Mouse (Mus musculus) testis, postnatal 10 days (tissue): ENCODE measurements around the gene Bivm.

Source experiments
- DNase-seq: peaks from one replicate; pipeline ENCODE4 v3.0.0; 2021; ENCODE audit warnings: low spot score

Bivm gene

DNA sequence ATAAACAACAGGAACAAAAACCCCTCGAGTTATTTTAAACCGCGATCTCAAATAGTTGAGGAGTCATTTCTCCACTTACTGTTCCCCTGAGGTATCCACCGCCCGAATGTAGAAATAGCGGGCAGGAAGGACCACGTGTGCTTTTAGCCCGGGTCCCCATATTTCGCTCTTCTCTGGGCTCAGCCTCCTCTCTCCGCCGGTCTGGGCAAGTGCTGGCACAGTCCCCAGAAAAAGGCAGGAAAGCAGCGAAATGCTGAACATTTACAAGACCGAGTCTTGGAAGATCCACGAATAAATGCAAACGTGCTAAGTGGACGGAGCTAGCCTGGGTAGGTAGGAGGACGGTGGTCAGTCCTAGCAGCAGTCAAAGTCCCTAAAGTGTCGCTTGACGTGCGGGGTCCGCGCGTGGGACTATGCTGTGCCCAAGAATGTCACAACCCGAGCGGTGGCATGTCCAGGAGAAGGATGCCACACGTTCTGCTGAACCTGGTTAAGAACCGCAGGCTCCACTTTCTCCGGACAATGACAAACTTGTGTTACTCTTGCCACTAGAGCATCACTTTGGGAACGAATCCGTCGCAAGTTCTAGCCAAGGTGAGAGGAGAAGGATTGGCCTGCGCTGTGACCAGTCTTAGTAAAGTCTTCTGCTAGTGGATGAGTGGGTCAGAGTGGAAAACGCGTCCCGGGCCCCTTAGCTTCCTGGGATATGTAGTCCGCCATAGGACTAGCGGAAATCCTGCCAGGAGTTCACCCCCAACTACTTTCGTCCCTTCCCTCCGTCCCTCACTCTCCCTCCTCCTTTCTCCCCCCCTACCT lies at the start of gene Bivm, which contains the start of gene Kdelc1:
TSS of gene Bivm (plus strand) at position 719 of the 816 bp plus-strand sequence.
TSS of gene Kdelc1 (minus strand) at position 570 of the 816 bp plus-strand sequence.
- peak; percentile 81 for DNase-seq

DNA sequence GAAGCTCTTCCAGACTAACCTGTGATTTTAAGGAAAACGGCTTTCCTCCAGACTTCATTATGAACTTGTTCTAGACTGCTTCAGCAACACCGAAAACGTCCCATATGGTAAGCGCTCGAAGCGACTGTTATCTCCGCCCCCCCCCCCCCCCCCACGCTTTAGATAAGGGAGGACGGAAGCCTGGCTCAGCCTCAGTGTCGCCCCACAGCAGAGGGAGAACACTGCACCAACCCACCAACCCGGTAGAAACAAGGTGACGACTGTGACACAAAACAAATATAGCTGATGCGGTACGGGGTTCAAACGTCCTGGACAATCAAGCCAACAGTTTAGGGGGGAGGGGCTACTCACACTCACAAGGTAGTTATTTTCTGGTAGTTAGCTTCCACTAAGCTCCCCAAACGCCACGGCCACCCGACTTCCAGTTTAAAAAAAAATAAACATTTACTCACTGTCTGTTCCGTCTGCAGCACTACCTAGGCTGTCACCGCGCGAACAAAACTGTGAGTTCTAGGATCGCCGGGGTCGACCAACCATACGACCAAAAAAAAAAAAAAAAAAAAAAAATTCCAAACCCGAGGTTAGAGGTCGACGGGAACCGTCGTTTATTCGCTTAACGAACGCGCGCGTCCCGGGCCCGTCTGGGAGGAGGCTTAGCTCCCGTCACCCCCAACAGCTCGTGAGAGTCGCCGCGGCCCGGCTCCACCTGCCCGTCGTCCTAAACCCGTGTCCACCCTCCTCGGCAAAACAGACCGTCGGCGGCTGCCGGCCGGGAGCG lies 17.1 kb upstream of the Bivm start:
- peak; percentile 54 for DNase-seq

DNA sequence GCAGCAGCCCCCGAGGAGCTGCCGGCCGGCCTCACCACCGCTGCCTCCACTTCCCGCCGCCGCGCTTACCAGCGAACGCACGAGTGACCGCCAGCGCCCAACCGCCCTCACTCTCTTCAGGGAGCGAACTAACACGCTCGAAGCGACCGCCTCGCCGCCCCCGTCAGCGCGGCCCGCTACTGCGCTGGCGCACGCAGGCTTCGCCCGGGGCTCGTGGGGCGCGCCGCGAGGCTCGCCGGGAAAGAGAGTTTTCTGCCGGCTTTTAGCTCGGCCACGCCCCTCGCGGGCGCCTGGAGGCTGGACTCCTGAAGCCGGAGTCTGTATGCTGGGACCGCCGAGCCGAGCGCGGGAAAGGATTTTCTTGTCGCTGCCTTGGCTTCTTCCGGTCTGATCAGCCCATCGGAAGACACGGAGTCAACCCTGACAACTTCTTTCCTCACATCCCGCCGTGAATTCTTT lies 16.5 kb upstream of the Bivm start, which contains the start of gene Tex30:
TSS of gene Tex30 (minus strand) at position 183 of the 459 bp plus-strand sequence.
- DNase-seq = peak; percentile 95

GRCm38 (mm10) chr1:44102939-44103338 lies 15.8 kb upstream of the Bivm start:
- no peak for DNase-seq

DNA sequence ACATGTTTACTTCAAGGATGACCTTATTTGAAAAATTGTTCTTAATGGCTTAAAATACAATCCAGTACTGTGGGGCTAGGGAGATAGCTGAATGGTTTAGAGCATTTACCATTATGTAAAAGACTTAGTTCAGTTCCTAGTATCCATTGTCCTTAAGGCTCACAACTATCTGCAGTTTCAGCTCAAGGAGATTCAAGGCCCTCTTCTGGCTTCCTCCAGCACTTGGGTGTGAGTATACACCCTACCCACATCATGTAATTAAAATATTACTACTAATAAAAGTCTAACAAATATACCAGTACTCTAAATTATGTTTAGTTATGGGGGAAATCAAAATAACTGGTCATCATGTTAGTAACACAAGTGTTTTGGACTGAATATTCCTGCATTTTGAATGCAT lies 1.2 kb upstream of the Bivm start:
- no peak for DNase-seq

GRCm38 (mm10) chr1:44119201-44120073 lies 680 bp downstream of the Bivm start:
- peak; percentile 89 for DNase-seq

DNA sequence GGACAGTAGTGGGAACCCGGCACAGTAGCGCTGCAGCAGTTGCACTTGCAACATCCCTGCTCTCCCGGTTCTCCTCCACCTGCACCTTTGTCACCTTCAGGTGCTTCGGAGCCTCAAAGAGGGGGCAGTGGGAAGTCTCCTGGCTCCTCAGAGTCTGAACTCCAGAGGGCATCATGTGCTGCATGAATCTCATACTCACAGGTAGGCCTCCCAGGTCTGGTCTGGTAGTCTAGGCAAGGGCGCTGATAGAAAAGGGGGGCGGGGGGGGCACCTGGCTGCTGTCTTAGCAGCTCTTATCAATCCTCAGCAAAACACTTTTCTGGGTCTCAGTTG lies 1.3 kb downstream of the Bivm start:
- no peak for DNase-seq

DNA sequence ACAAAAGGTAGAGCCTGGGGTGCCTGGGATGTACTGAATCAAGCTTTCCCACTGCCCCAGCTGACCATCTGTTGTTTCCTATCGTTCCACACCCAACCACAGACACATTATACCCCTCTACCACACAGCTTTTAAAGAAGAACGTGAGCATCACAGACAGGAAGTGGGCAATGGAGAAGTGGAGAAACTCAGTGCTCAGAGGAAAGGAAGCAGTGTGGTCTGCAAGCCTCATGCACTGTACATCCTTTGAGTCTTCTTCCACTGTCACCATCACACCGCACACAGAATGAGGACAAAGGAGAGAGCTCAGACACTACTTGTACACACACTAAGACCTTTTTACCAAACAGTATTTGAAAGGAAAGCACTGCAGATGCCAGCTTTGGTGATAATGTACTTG lies 3.5 kb downstream of the Bivm start:
- no peak for DNase-seq

- DNase-seq = no peak
These were observed 6.8 kb downstream of the Bivm start for GRCm38 (mm10) chr1:44125590-44125989.

- no peak for DNase-seq
These were observed 11.3 kb downstream of the Bivm start for GRCm38 (mm10) chr1:44129929-44130581.

- no peak for DNase-seq
These were observed 21.5 kb downstream of the Bivm start for GRCm38 (mm10) chr1:44140232-44140631.

- no peak for DNase-seq
These were observed 24.0 kb downstream of the Bivm start for GRCm38 (mm10) chr1:44142747-44143146.

GRCm38 (mm10) chr1:44147563-44148381 lies 29.0 kb downstream of the Bivm start, which contains the start of gene Ercc5:
Gene Ercc5 (plus strand): TSS chr1:44147744.
- DNase-seq = peak; percentile 78

- no peak for DNase-seq
These were observed 29.9 kb downstream of the Bivm start for GRCm38 (mm10) chr1:44148706-44149105.

DNA sequence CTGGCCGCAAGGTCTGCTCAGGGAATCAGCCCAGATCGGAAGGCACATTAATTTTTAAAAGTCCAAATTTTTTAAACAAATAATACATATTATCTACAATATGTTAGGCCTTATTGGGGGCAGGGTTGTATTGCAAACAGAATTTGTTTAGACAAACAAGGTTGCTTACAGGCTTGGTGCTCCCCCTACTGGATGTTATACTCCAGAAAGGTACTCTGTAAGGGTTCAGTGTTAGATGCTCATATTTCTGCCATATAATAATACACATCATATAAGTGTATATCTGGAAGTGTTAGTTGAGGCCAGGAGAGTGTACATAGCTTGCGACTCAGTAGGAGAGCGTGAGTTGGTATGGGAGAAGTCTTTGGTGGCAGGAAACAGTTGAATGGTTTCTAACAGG lies 36.5 kb downstream of the Bivm start:
- DNase-seq = no peak

DNA sequence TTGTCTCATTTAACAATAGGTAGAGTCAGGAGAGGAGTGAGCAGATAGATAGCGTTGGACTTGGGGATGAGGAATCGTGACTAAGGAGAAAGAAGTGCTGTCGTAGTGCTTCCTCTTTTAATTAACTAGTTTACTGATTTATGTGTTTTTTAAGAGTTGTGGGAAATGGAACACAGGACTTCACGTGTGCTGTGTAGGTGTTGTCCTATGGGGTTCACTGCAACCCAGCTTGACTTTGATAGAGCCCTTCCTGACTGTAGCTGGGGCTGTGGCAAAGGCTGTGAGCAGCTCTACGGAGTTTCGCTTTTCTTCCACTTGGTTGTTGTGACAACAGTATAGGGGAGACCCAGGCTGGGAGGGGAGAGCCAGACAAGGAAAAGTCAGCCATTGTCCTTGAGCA lies 39.6 kb downstream of the Bivm start:
- no peak for DNase-seq

DNA sequence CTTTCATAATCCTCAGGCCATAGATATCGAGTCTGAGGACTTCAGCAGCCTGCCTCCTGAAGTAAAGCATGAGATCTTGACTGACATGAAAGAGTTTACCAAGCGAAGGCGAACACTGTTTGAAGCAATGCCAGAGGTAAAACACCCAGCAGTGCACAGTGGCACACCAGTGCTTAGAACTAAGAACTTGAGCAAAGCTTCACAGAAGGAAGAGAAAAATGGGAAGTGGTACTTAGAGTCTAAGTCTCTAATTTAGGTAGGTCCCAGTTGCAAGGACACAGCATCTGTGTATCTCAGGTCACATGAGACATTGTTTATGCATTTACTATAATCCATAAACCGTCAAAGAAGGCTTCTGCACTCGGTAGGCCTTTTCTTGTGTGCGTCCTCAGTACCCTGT lies 43.1 kb downstream of the Bivm start:
- no peak for DNase-seq

DNA sequence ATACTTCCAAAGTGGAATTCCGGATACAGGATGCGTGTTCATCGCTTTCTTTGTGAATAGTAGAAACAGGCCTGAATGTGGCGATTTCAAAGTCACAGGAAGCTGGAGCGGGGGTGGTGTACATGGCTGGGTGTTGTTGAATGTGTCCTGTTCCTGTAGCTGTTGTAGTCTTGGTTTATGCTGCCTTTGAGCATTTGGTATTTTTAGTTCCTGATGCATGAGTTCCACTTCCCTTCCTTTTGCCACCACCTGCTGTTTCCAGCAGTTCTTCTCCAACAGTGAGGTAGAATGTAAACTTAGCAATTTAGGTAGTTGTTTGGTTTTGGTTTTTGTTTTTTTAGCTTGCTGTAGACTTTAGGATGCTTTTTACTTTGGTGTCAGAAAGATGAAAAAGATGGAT lies 43.6 kb downstream of the Bivm start:
- DNase-seq = no peak

GRCm38 (mm10) chr1:44167859-44168383 lies 49.2 kb downstream of the Bivm start:
- no peak for DNase-seq

GRCm38 (mm10) chr1:44172656-44173055 lies 53.9 kb downstream of the Bivm start:
- DNase-seq = no peak
